Mouse (Mus musculus) small intestine, adult 2 months (tissue): ENCODE results near the gene Hrg. TPM values are rescaled to one million over a fixed set of nuclear protein-coding genes. Genes with fewer than 3 reads are reported as not detected.

Experiments
- H3K27ac ChIP-seq: fragments of 200-500 bp; 2 replicates; pipeline ENCODE4 v1.5.1; 2012; ENCODE audit warnings: low read depth, low read length, control low read depth, inconsistent platforms; ENCODE audit not compliant: insufficient read depth
- H3K27me3 ChIP-seq: fragments of 200-500 bp; 2 replicates; pipeline ENCODE4 v1.6.1; 2012; ENCODE audit warnings: mild to moderate bottlenecking, moderate library complexity, low read length, inconsistent platforms; ENCODE audit not compliant: control insufficient read depth, insufficient read depth
- H3K36me3 ChIP-seq: fragments of 200-500 bp; 2 replicates; pipeline ENCODE4 v1.6.1; 2012; ENCODE audit warnings: mild to moderate bottlenecking, low read length, control low read depth, inconsistent platforms; ENCODE audit not compliant: control insufficient read depth, insufficient read depth
- H3K4me1 ChIP-seq: fragments of 200-500 bp; 2 replicates; pipeline ENCODE4 v1.6.1; 2012; ENCODE audit warnings: low read length, inconsistent platforms, mixed read lengths; ENCODE audit not compliant: control insufficient read depth, insufficient read depth, insufficient read length
- H3K4me3 ChIP-seq: fragments of 200-500 bp; 2 replicates; pipeline ENCODE4 v1.5.1; 2012; ENCODE audit warnings: low read depth, mild to moderate bottlenecking, control low read depth, inconsistent platforms, low read length, moderate library complexity
- CTCF ChIP-seq: fragments of 200-500 bp; IDR thresholded peaks from 2 replicates; pipeline ENCODE4 v1.5.1; 2012; ENCODE audit warnings: low read depth, mild to moderate bottlenecking, control low read depth, inconsistent platforms, low read length, moderate library complexity, mixed read lengths; ENCODE audit not compliant: insufficient replicate concordance, insufficient read length; ENCODE audit errors: extremely low read depth
- POLR2A ChIP-seq: fragments of 200-500 bp; IDR thresholded peaks from 2 replicates; pipeline ENCODE4 v1.6.1; 2012; ENCODE audit warnings: low read depth, mild to moderate bottlenecking, control low read depth, inconsistent platforms, low read length, moderate library complexity
- WGBS: fragments of 180-500 bp; shearing (Covaris S2); methylation state at CpG from one replicate; pipeline ENCODE4 v1.1.7; 2018; 5-methylcytosine and 5-hydroxymethylcytosine counted together
- polyA plus RNA-seq: library from polyadenylated mRNA; depleted of rRNA; stranded (reverse); fragments of >200 nt; gene quantifications from 2 replicates; pipeline ENCODE4 v1.2.3, GENCODE M21; 2012

The Hrg gene
- polyA plus RNA-seq, 1 experiment = not detected

GRCm38 (mm10) chr16:22918664-22919312, 32.1 kb upstream of the Hrg start:
- TF ChIP-seq POLR2A (no peak), CTCF (no peak)
- Histone ChIP-seq H3K27ac (no peak overlapping the region), H3K36me3 (no peaks in the 10 kb centered on the region), H3K4me1 (no peaks in the 10 kb centered on the region), H3K4me3 (no peak overlapping the region), H3K27me3 (no peaks in the 10 kb centered on the region)
- 73% methylated on average over 15 of the region's 15 CpGs for WGBS

DNA sequence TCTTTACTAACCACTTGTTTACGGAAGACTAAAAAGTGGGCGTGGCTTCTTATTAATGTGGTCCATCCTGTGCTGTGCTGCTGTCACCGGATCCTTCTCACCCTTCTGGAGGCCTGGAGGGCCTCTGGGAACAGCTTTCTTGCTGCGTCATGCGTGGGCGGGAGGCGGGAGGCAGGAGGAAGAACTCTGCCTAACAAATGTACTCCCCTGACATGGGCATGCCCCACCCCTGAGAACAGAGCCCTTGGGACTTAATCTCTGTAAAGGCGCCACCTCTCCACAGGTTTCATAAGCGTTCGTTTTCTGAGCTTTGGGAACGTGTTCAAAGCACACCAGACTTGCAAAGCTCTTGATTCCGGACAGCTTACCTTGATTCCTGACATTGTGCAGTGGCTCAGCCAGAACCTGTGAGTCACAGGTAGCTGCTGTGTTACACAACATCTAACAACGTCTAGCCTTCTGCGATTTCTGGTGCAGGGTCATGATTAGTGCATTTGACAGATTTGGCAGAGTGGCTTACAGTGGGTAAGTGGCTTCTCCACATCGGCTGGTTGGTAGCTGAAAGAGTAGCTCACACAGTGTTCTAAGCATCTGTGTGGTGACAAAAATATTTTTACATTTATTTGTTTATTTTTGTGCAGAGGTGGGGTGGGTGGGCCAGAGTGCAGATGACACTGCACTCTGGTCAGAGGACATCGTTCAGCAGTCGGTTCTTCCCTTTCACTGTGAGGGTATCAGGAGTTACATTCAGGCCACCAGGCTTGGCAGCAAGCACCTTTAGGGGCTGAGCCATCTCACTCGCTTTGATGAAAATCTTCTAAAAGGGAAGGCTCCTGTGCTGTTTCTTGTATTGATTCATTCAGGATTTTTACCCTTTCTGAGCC, 30.7 kb upstream of the Hrg start:
- 30% methylated on average over 18 of the region's 18 CpGs for WGBS
- no peaks in the 10 kb centered on the region for H3K4me1 ChIP-seq
- no peaks in the 10 kb centered on the region for H3K27me3 ChIP-seq
- no peaks in the 10 kb centered on the region for H3K36me3 ChIP-seq
- TF ChIP-seq CTCF (no peak), POLR2A (no peak)
- no peak overlapping the region for H3K27ac ChIP-seq
- H3K4me3 ChIP-seq = no peak overlapping the region

DNA sequence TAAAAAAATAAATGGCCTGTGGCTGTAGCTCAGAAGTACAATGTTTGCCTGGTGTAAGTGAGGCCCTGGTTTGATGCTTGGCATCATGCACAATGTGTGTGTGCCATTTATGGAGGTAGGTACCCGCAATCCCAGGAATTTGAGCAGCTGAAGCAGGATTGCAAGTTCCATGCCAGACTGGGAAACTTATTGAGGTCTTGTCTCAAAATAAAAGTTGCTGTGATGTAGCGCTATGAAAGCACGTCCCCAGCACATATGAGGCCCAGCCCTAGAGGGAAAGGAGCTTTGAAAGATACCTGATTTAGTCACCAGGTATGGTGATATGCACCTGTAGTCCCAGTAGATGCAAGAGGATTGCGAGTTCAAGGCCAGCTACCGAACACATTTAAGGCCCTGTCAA, 29.1 kb upstream of the Hrg start:
- Histone ChIP-seq H3K4me1 (no peaks in the 10 kb centered on the region), H3K27ac (no peak overlapping the region), H3K36me3 (no peaks in the 10 kb centered on the region), H3K4me3 (no peak overlapping the region), H3K27me3 (no peaks in the 10 kb centered on the region)
- no peak for TF ChIP-seq CTCF
- TF ChIP-seq POLR2A = no peak
- WGBS = 91% methylated on average over 5 of the region's 5 CpGs

- 65% methylated on average over 4 of the region's 4 CpGs for WGBS
- TF ChIP-seq CTCF (no peak), POLR2A (no peak)
Measured at GRCm38 (mm10) chr16:22922433-22922832, 28.4 kb upstream of the Hrg start.

DNA sequence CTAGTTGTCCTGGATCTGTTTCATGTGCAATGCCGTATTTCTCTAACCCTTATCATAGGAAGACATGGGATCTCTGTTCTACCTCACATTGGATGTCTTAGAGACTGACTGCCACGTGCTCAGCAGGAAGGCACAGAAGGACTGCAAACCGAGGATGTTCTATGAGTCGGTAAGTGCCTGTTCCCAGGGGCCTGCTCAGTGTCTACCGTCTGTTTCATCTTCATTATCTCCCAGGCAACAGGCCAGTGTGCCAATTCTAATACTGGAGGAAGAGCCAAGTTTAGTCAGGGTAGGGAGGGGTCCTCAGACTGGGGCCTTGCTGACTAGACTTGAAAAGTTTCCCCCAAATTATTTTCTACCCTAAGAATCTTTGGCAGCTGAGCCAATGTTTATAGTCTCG, 21.3 kb upstream of the Hrg start:
- no peak overlapping the region for H3K4me3 ChIP-seq
- TF ChIP-seq CTCF (no peak), POLR2A (no peak)
- 74% methylated on average over 6 of the region's 6 CpGs for WGBS
- H3K27ac ChIP-seq = no peak overlapping the region
- no peaks in the 10 kb centered on the region for H3K36me3 ChIP-seq
- no peaks in the 10 kb centered on the region for H3K27me3 ChIP-seq
- no peaks in the 10 kb centered on the region for H3K4me1 ChIP-seq

More at GRCm38 (mm10) chr16:22922433-22922832, 28.4 kb upstream of the Hrg start:
- Histone ChIP-seq H3K4me1 (no peaks in the 10 kb centered on the region), H3K27ac (no peak overlapping the region), H3K27me3 (no peaks in the 10 kb centered on the region), H3K4me3 (no peak overlapping the region), H3K36me3 (no peaks in the 10 kb centered on the region)

GRCm38 (mm10) chr16:22931431-22932200, 19.3 kb upstream of the Hrg start:
- TF ChIP-seq CTCF = no peak
- no peak for TF ChIP-seq POLR2A
- Histone ChIP-seq H3K27ac (no peak overlapping the region), H3K4me1 (no peaks in the 10 kb centered on the region), H3K36me3 (no peaks in the 10 kb centered on the region), H3K4me3 (no peak overlapping the region), H3K27me3 (no peaks in the 10 kb centered on the region)
- 78% methylated on average over 11 of the region's 11 CpGs for whole genome bisulfite sequencing

GRCm38 (mm10) chr16:22937631-22938030, 13.2 kb upstream of the Hrg start:
- 76% methylated on average over 12 of the region's 12 CpGs for WGBS
- Histone ChIP-seq H3K27ac (no peak overlapping the region), H3K4me3 (no peak overlapping the region), H3K36me3 (no peaks in the 10 kb centered on the region), H3K27me3 (no peaks in the 10 kb centered on the region), H3K4me1 (no peaks in the 10 kb centered on the region)
- TF ChIP-seq CTCF = no peak
